In the genomic region with DNA sequence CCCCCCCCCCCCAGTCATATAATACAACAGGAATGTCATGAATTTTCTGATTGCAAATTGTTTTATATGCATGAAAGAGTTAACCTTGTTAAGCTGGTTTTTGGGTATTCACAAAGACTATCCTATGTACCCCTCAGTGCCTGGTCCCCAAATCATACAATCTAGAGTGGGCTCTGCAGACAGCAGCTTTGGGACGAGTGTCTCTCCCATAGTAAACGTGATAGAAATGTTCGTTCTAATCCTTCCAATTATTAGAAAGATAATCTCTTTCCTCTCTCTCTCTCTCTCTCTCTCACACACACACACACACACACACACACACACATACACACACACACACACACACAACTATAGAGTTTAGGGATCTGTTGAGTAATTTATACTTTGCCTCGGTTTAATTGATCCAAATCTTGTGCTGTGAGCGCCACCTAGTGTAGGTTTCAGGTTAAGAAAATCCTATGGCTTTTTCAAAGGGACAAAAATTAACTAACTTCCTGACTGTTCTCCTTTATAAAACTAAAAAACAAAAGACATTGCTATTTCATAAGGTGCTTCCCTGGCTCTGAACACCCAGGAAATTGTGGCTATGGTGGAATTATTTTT, we compare ENCODE assay signal across 9 mouse cellular contexts. TPM values are rescaled to one million over a fixed set of nuclear protein-coding genes. Genes with fewer than 3 reads are reported as not detected.
A peak's percentile ranks its signal among the peaks of the same experiment; 100 is the strongest.
DNase-seq lines count a peak whose midpoint lies in the region; ATAC-seq and TF ChIP-seq lines count a peak whose summit lies in the region.
"Had no signal": no experiment of that assay in that cellular context is flagged by ENCODE, and none has a peak within 500 bp of the region (broad histone marks: within the 10 kb centered on the region; RNA-seq: fewer than 3 reads in every experiment).

No protein-coding gene starts in this region.

- H3K27ac ChIP-seq in cerebellum, adult 2 months (ENCODE audit: insufficient read depth, low read length), result no peak overlapping the region
- peak overlapping the region; percentile 62; the same call in 1 of the 2 replicates for H3K27ac ChIP-seq in heart, embryonic 10.5 days
- no peak overlapping the region for H3K27ac ChIP-seq in stomach, embryonic 16.5 days (ENCODE audit: low read length)

- H3K9ac ChIP-seq in stomach, embryonic 16.5 days (ENCODE audit: low read length), result no peak overlapping the region

- peak; percentile 22; the same call in 1 of the 2 replicates for TF ChIP-seq CTCF in cerebellum, adult 2 months (IDR thresholded peaks at IDR 0.05; ENCODE audit: borderline replicate concordance, insufficient read depth, low read depth, low read length)

- WGBS in cerebellum, adult 2 months, result 44% methylated on average over 5 of the region's 5 CpGs
- 5% methylated on average over 5 of the region's 5 CpGs for WGBS in heart, embryonic 10.5 days
- 18% methylated on average over 5 of the region's 5 CpGs for WGBS in stomach, embryonic 16.5 days

- peak overlapping the region; percentile 23 for H3K4me2 ChIP-seq in stomach, embryonic 16.5 days (ENCODE audit: low read depth, low read length)

- peaks cover 6% of the 10 kb centered on the region; the same call in 1 of the 2 replicates for H3K4me1 ChIP-seq in cerebellum, adult 2 months (ENCODE audit: control insufficient read depth, insufficient read depth, low read length)
- H3K4me1 ChIP-seq in heart, embryonic 10.5 days, result peaks cover 14% of the 10 kb centered on the region
- no peaks in the 10 kb centered on the region for H3K4me1 ChIP-seq in stomach, embryonic 16.5 days (ENCODE audit: control insufficient read depth, insufficient read depth, low read length)

- peak; percentile 64 to 72 for DNase-seq in cerebellum, adult 18-20 months
- peak; percentile 2 for DNase-seq in A20 (ENCODE audit: low read depth, low spot score)
- DNase-seq in cerebellum, adult 2 months, result peak; percentile 44 to 51
- DNase-seq in heart, embryonic 10.5 days (ENCODE audit: low spot score), result no peak
- DNase-seq in layer of hippocampus, adult 18-20 months (ENCODE audit: low spot score in 2 of 2), result peak; percentile 12 to 77
- DNase-seq in lung, postnatal 10 days, result peak; percentile 64

- no peak overlapping the region for H3K4me3 ChIP-seq in cerebellum, adult 2 months (replicated peaks; ENCODE audit: insufficient read depth, low read depth, low read length)
- peak overlapping the region; percentile 47 for H3K4me3 ChIP-seq in heart, embryonic 10.5 days
- no peak overlapping the region for H3K4me3 ChIP-seq in stomach, embryonic 16.5 days (replicated peaks; ENCODE audit: low read length)

- H3K27me3 ChIP-seq in cerebellum, adult 2 months (ENCODE audit: control insufficient read depth, insufficient read depth, low read length), result no peaks in the 10 kb centered on the region
- no peaks in the 10 kb centered on the region for H3K27me3 ChIP-seq in heart, embryonic 10.5 days (ENCODE audit: insufficient read depth, poor library complexity, severe bottlenecking)
- no peaks in the 10 kb centered on the region for H3K27me3 ChIP-seq in stomach, embryonic 16.5 days (ENCODE audit: control insufficient read depth, insufficient read depth, low read length)

- H3K9me3 ChIP-seq in heart, embryonic 10.5 days, result no peaks in the 10 kb centered on the region
- H3K9me3 ChIP-seq in stomach, embryonic 16.5 days (replicated peaks; ENCODE audit: control insufficient read depth, low read length), result no peaks in the 10 kb centered on the region

- H3K36me3 ChIP-seq in heart, embryonic 10.5 days, result no peaks in the 10 kb centered on the region
- no peaks in the 10 kb centered on the region for H3K36me3 ChIP-seq in stomach, embryonic 16.5 days (ENCODE audit: control insufficient read depth, insufficient read depth, low read length)

- TF ChIP-seq POLR2A in cerebellum, adult 2 months (IDR thresholded peaks at IDR 0.05; ENCODE audit: borderline replicate concordance, insufficient read depth, low read length), result no peak

- ATAC-seq in cerebellum, adult (ENCODE audit: insufficient number of reproducible peaks, low FRiP score, low TSS enrichment), result no peak
- no peak for ATAC-seq in stomach, embryonic 16.5 days (ENCODE audit: insufficient read depth, low FRiP score)

RNA-seq across cellular contexts. Expression of gene Epb41l3, which starts 30.4 kb away (rescaled TPM):
- 236 and 247 TPM in 2 replicates for polyA plus RNA-seq in cerebellum, adult 2 months (2012; rRNA removed)
- 108 and 132 TPM in 2 replicates for polyA plus RNA-seq in heart, embryonic 10.5 days (2016; fragmentation: Nextera tagmentation; extraction: Ambion mirVana)
- total RNA-seq in layer of hippocampus, adult 18-20 months (2021), result 100 to 1,000 TPM; 140 to 146 TPM
- 50.4 and 56.1 TPM in 2 replicates for polyA plus RNA-seq in stomach, embryonic 16.5 days (2015; fragmentation: Nextera tagmentation; extraction: Ambion mirVana)
- total RNA-seq: neutrophil, adult 5-6 weeks had no signal
